Mouse (Mus musculus) layer of hippocampus, postnatal 25 days (tissue): ENCODE data around the gene Gmds. TPM values are rescaled to one million over a fixed set of nuclear protein-coding genes. Genes with fewer than 3 reads are reported as not detected.

Experiments used
- DNase-seq, 2 experiments: peaks; one replicate each; pipeline ENCODE4 v3.0.0; 2022; ENCODE audit warnings: mixed read lengths in 2 of 2, low spot score in 1 of 2; ENCODE audit errors: extremely low spot score in 1 of 2
- total RNA-seq, 2 experiments: library from RNA; stranded (reverse); gene quantifications; 2 replicates each; pipeline ENCODE4 v1.2.3; 2021

The Gmds gene
- total RNA-seq, 2 experiments from 2014 or later: 12.7 to 16.5 TPM

- DNase-seq: no peak
Observed at GRCm38 (mm10) chr13:32268284-32268683, 70.3 kb downstream of the Gmds start.

- DNase-seq: no peak
Observed at GRCm38 (mm10) chr13:32267184-32267775, 71.3 kb downstream of the Gmds start.

GRCm38 (mm10) chr13:32266721-32267120 is 71.8 kb downstream of the Gmds start:
- DNase-seq: no peak

GRCm38 (mm10) chr13:32256121-32256520 is 82.4 kb downstream of the Gmds start:
- DNase-seq: no peak

GRCm38 (mm10) chr13:32252276-32252675 is 86.3 kb downstream of the Gmds start:
- DNase-seq: no peak

- no peak for DNase-seq
Observed at GRCm38 (mm10) chr13:32242200-32242599, 96.3 kb downstream of the Gmds start.

- no peak for DNase-seq
Observed at GRCm38 (mm10) chr13:32236269-32236678, 102.3 kb downstream of the Gmds start.

GRCm38 (mm10) chr13:32235046-32235445 is 103.5 kb downstream of the Gmds start:
- no peak for DNase-seq

GRCm38 (mm10) chr13:32234019-32234418 is 104.5 kb downstream of the Gmds start:
- DNase-seq: no peak

- no peak for DNase-seq
Observed at GRCm38 (mm10) chr13:32232391-32232790, 106.1 kb downstream of the Gmds start.

GRCm38 (mm10) chr13:32231956-32232355 is 106.6 kb downstream of the Gmds start:
- no peak for DNase-seq

GRCm38 (mm10) chr13:32227874-32228562 is 110.5 kb downstream of the Gmds start:
- DNase-seq: no peak

- no peak for DNase-seq
Observed at GRCm38 (mm10) chr13:32217647-32218046, 120.9 kb downstream of the Gmds start.

GRCm38 (mm10) chr13:32213702-32214452 is 124.7 kb downstream of the Gmds start:
- DNase-seq: no peak

- DNase-seq: no peak
Observed at GRCm38 (mm10) chr13:32212125-32212524, 126.4 kb downstream of the Gmds start.

- DNase-seq: no peak
Observed at GRCm38 (mm10) chr13:32207172-32207908, 131.2 kb downstream of the Gmds start.

GRCm38 (mm10) chr13:32179906-32180305 is 158.6 kb downstream of the Gmds start:
- no peak for DNase-seq

GRCm38 (mm10) chr13:32178682-32179081 is 159.9 kb downstream of the Gmds start:
- no peak for DNase-seq

- no peak for DNase-seq
Observed at GRCm38 (mm10) chr13:32177852-32178453, 160.6 kb downstream of the Gmds start.

GRCm38 (mm10) chr13:32175028-32175427 is 163.5 kb downstream of the Gmds start:
- DNase-seq: no peak
